Mouse (Mus musculus): ENCODE measurements at regions not wholly inside any gene's neighbourhood (a gene's known extent, or its start where the extent isn't known, plus 50 kb on each side); places are given as distances from the start of the nearest gene placed in this dataset.

- Histone ChIP-seq H3K27ac (no peak overlapping the region), H3K4me3 (no peak overlapping the region)
- DNase-seq (ENCODE audit: low spot score in 2 of 2) = no peak
- no peak for TF ChIP-seq CTCF (conservative IDR thresholded peaks at IDR 0.05)
These were observed 69.3 kb downstream of the Btg1 start for GRCm38 (mm10) chr10:96685991-96686601.

GRCm38 (mm10) chr10:96686659-96687440 is 70.0 kb downstream of the Btg1 start:
- no peak overlapping the region for H3K27ac ChIP-seq
- TF ChIP-seq CTCF (conservative IDR thresholded peaks at IDR 0.05) = no peak
- no peak for DNase-seq (ENCODE audit: low spot score in 2 of 2)
- H3K4me3 ChIP-seq = no peak overlapping the region

- TF ChIP-seq CTCF (conservative IDR thresholded peaks at IDR 0.05) = no peak
- no peak overlapping the region for H3K27ac ChIP-seq
- no peak for DNase-seq (ENCODE audit: low spot score in 2 of 2)
- no peak overlapping the region for H3K4me3 ChIP-seq
These were observed 70.6 kb downstream of the Btg1 start for GRCm38 (mm10) chr10:96687441-96687772.

GRCm38 (mm10) chr10:96689976-96690867 is 73.4 kb downstream of the Btg1 start:
- TF ChIP-seq CTCF (conservative IDR thresholded peaks at IDR 0.05) = no peak
- Histone ChIP-seq H3K4me3 (no peak overlapping the region), H3K27ac (no peak overlapping the region)
- no peak for DNase-seq (ENCODE audit: low spot score in 2 of 2)

GRCm38 (mm10) chr10:96690868-96691302 is 74.1 kb downstream of the Btg1 start:
- H3K27ac ChIP-seq = no peak overlapping the region

GRCm38 (mm10) chr10:96691319-96691870 is 74.6 kb downstream of the Btg1 start:
- no peak overlapping the region for H3K4me3 ChIP-seq
- no peak overlapping the region for H3K27ac ChIP-seq
- no peak for TF ChIP-seq CTCF (conservative IDR thresholded peaks at IDR 0.05)
- no peak for DNase-seq (ENCODE audit: low spot score in 2 of 2)

More at GRCm38 (mm10) chr10:96690868-96691302, 74.1 kb downstream of the Btg1 start:
- no peak overlapping the region for H3K4me3 ChIP-seq
- DNase-seq (ENCODE audit: low spot score in 2 of 2) = peak in 1 of 2 experiments; percentile 14
- no peak for TF ChIP-seq CTCF (conservative IDR thresholded peaks at IDR 0.05)

GRCm38 (mm10) chr10:96692821-96693220 is 76.0 kb downstream of the Btg1 start:
- H3K27ac ChIP-seq = no peak overlapping the region
- no peak for DNase-seq (ENCODE audit: low spot score in 2 of 2)
- no peak overlapping the region for H3K4me3 ChIP-seq
- TF ChIP-seq CTCF (conservative IDR thresholded peaks at IDR 0.05) = no peak

GRCm38 (mm10) chr10:96693766-96694165 is 77.0 kb downstream of the Btg1 start:
- H3K4me3 ChIP-seq = no peak overlapping the region
- no peak overlapping the region for H3K27ac ChIP-seq
- no peak for TF ChIP-seq CTCF (conservative IDR thresholded peaks at IDR 0.05)

GRCm38 (mm10) chr10:96696571-96696970 is 79.8 kb downstream of the Btg1 start:
- no peak overlapping the region for H3K4me3 ChIP-seq
- no peak overlapping the region for H3K27ac ChIP-seq
- no peak for DNase-seq (ENCODE audit: low spot score in 2 of 2)
- TF ChIP-seq CTCF (conservative IDR thresholded peaks at IDR 0.05) = no peak

More at GRCm38 (mm10) chr10:96693766-96694165, 77.0 kb downstream of the Btg1 start:
- DNase-seq (ENCODE audit: low spot score in 2 of 2) = no peak

GRCm38 (mm10) chr10:96697781-96698180 is 81.0 kb downstream of the Btg1 start:
- TF ChIP-seq CTCF (conservative IDR thresholded peaks at IDR 0.05) = no peak
- no peak overlapping the region for H3K4me3 ChIP-seq
- DNase-seq (ENCODE audit: low spot score in 2 of 2) = no peak
- no peak overlapping the region for H3K27ac ChIP-seq

- H3K4me3 ChIP-seq = no peak overlapping the region
- no peak for TF ChIP-seq CTCF (conservative IDR thresholded peaks at IDR 0.05)
- DNase-seq (ENCODE audit: low spot score in 2 of 2) = no peak
These were observed 89.8 kb downstream of the Btg1 start for GRCm38 (mm10) chr10:96706656-96707055.

GRCm38 (mm10) chr10:96708471-96708870 is 91.7 kb downstream of the Btg1 start:
- TF ChIP-seq CTCF (conservative IDR thresholded peaks at IDR 0.05) = no peak
- DNase-seq (ENCODE audit: low spot score in 2 of 2) = no peak
- H3K27ac ChIP-seq = no peak overlapping the region
- no peak overlapping the region for H3K4me3 ChIP-seq

More at GRCm38 (mm10) chr10:96706656-96707055, 89.8 kb downstream of the Btg1 start:
- no peak overlapping the region for H3K27ac ChIP-seq
